Mouse (Mus musculus) MEL (cell line): ENCODE data around the gene Ppbp. TPM values are rescaled to one million over a fixed set of nuclear protein-coding genes. Genes with fewer than 3 reads are reported as not detected.

ENCODE experiments used
- DNase-seq: peaks from one replicate; pipeline ENCODE4 v3.0.0; 2011; ENCODE audit warnings: low read depth, low spot score
- H3K27ac ChIP-seq: 2 replicates; pipeline ENCODE4 v1.5.1; 2012; ENCODE audit warnings: low read depth, mild to moderate bottlenecking, control low read depth, low read length, moderate library complexity; ENCODE audit not compliant: control insufficient read depth
- H3K27me3 ChIP-seq, 2 experiments: fragments of 150-350 bp in 1 of 2; sonication (generic) in 1 of 2; 2 replicates each; pipeline ENCODE4 v1.6.1; 2012; ENCODE audit warnings: low read length in 2 of 2, mild to moderate bottlenecking in 2 of 2, improper control_type of control experiment in 1 of 2, moderate library complexity in 1 of 2; ENCODE audit not compliant: insufficient read depth in 2 of 2, control insufficient read depth in 1 of 2
- H3K36me3 ChIP-seq, 2 experiments: 2 replicates each; pipeline ENCODE4 v1.6.1; 2012 to 2014; ENCODE audit warnings: low read length in 2 of 2, improper control_type of control experiment in 1 of 2, inconsistent platforms in 1 of 2, mild to moderate bottlenecking in 1 of 2; ENCODE audit not compliant: insufficient read depth in 2 of 2, control insufficient read depth in 1 of 2
- H3K4me1 ChIP-seq, 2 experiments: fragments of 150-350 bp in 1 of 2; sonication (generic) in 1 of 2; 2 replicates each; pipeline ENCODE4 v1.6.1; 2012; ENCODE audit warnings: low read length in 2 of 2, improper control_type of control experiment in 1 of 2, mild to moderate bottlenecking in 1 of 2; ENCODE audit not compliant: insufficient read depth in 2 of 2, control insufficient read depth in 1 of 2
- H3K4me3 ChIP-seq, 2 experiments: fragments of 150-350 bp in 1 of 2; sonication (generic) in 1 of 2; 2 replicates each; pipeline ENCODE4 v1.5.1; 2012; ENCODE audit warnings: low read depth in 2 of 2, low read length in 2 of 2, mild to moderate bottlenecking in 2 of 2, moderate library complexity in 2 of 2, control low read depth in 1 of 2, improper control_type of control experiment in 1 of 2; ENCODE audit not compliant: control insufficient read depth in 1 of 2, insufficient read depth in 1 of 2
- H3K79me2 ChIP-seq: 2 replicates; pipeline ENCODE4 v1.6.1; 2012; ENCODE audit warnings: mild to moderate bottlenecking, low read length, moderate library complexity; ENCODE audit not compliant: control insufficient read depth, poor library complexity, insufficient read depth
- H3K9ac ChIP-seq: 2 replicates; pipeline ENCODE4 v1.6.1; 2012; ENCODE audit warnings: low read depth, mild to moderate bottlenecking, control low read depth, low read length, moderate library complexity; ENCODE audit not compliant: control insufficient read depth, poor library complexity, severe bottlenecking
- H3K9me3 ChIP-seq: fragments of 150-350 bp; sonication (generic); replicated peaks from 2 replicates; pipeline ENCODE4 v1.6.1; 2012; ENCODE audit warnings: mild to moderate bottlenecking, low read length, improper control_type of control experiment, moderate library complexity; ENCODE audit not compliant: insufficient read depth
- BHLHE40 ChIP-seq: IDR thresholded peaks from 2 replicates; pipeline ENCODE4 v1.6.1; 2012; ENCODE audit warnings: low read depth, mild to moderate bottlenecking, inconsistent platforms, low read length, improper control_type of control experiment, borderline replicate concordance
- CHD1 ChIP-seq: IDR thresholded peaks from 2 replicates; pipeline ENCODE4 v1.6.1; 2012; ENCODE audit warnings: low read depth, mild to moderate bottlenecking, inconsistent platforms, low read length, improper control_type of control experiment
- CHD2 ChIP-seq: IDR thresholded peaks from 2 replicates; pipeline ENCODE4 v1.6.1; 2011; ENCODE audit warnings: low read length, improper control_type of control experiment
- CTCF ChIP-seq, 3 experiments: IDR thresholded peaks in 2 of 3; conservative IDR thresholded peaks in 1 of 3; 2 replicates each; pipeline ENCODE4 v1.5.1; 2011 to 2012; ENCODE audit warnings: low read length in 3 of 3, low read depth in 2 of 3, mild to moderate bottlenecking in 2 of 3, improper control_type of control experiment in 1 of 3, inconsistent platforms in 1 of 3, mixed read lengths in 1 of 3, moderate library complexity in 1 of 3; ENCODE audit not compliant: control insufficient read depth in 1 of 3, insufficient read depth in 1 of 3, poor library complexity in 1 of 3, severe bottlenecking in 1 of 3
- E2F4 ChIP-seq: IDR thresholded peaks from 2 replicates; pipeline ENCODE4 v1.6.1; 2011; ENCODE audit warnings: low read depth, low read length, improper control_type of control experiment, borderline replicate concordance
- ETS1 ChIP-seq: IDR thresholded peaks from 2 replicates; pipeline ENCODE4 v1.6.1; 2012; ENCODE audit warnings: low read depth, mild to moderate bottlenecking, inconsistent platforms, low read length, improper control_type of control experiment, moderate library complexity
- GATA1 ChIP-seq: IDR thresholded peaks from 2 replicates; pipeline ENCODE4 v1.6.1; 2011; ENCODE audit warnings: low read depth, low read length, improper control_type of control experiment
- MAFK ChIP-seq: IDR thresholded peaks from 2 replicates; pipeline ENCODE4 v1.6.1; 2011; ENCODE audit warnings: low read depth, mild to moderate bottlenecking, low read length, improper control_type of control experiment, borderline replicate concordance
- MAX ChIP-seq: IDR thresholded peaks from 2 replicates; pipeline ENCODE4 v1.6.1; 2011; ENCODE audit warnings: low read length, improper control_type of control experiment
- MAZ ChIP-seq: IDR thresholded peaks from 2 replicates; pipeline ENCODE4 v1.6.1; 2012; ENCODE audit warnings: low read depth, mild to moderate bottlenecking, inconsistent platforms, low read length, improper control_type of control experiment
- MEF2A ChIP-seq: IDR thresholded peaks from 2 replicates; pipeline ENCODE4 v1.6.1; 2014; ENCODE audit warnings: low read depth, mild to moderate bottlenecking, inconsistent platforms, low read length, improper control_type of control experiment; ENCODE audit not compliant: poor library complexity, insufficient replicate concordance, severe bottlenecking; ENCODE audit errors: extremely low read depth
- MYB ChIP-seq: IDR thresholded peaks from 2 replicates; pipeline ENCODE4 v1.6.1; 2011; ENCODE audit warnings: mild to moderate bottlenecking, low read depth, low read length, improper control_type of control experiment
- MYC ChIP-seq: IDR thresholded peaks from 2 replicates; pipeline ENCODE4 v1.6.1; 2011; ENCODE audit warnings: low read depth, mild to moderate bottlenecking, low read length, improper control_type of control experiment, moderate library complexity
- NELFE ChIP-seq: IDR thresholded peaks from 2 replicates; pipeline ENCODE4 v1.6.1; 2011; ENCODE audit warnings: low read depth, low read length, improper control_type of control experiment
- NRF1 ChIP-seq: IDR thresholded peaks from 2 replicates; pipeline ENCODE4 v1.6.1; 2014; ENCODE audit warnings: low read depth, mild to moderate bottlenecking, inconsistent platforms, low read length, improper control_type of control experiment, moderate library complexity; ENCODE audit not compliant: poor library complexity, insufficient read depth, severe bottlenecking
- POLR2A ChIP-seq, 2 experiments: IDR thresholded peaks; 2 replicates each; pipeline ENCODE4 v1.6.1; 2011 to 2012; ENCODE audit warnings: low read length in 2 of 2, mild to moderate bottlenecking in 2 of 2, control low read depth in 1 of 2, improper control_type of control experiment in 1 of 2, low read depth in 1 of 2, moderate library complexity in 1 of 2; ENCODE audit not compliant: control insufficient read depth in 1 of 2, insufficient read depth in 1 of 2, poor library complexity in 1 of 2
- POLR2AphosphoS2 ChIP-seq: IDR thresholded peaks from 2 replicates; pipeline ENCODE4 v1.6.1; 2011; ENCODE audit warnings: low read length, improper control_type of control experiment
- POLR2AphosphoS5 ChIP-seq: IDR thresholded peaks from 2 replicates; pipeline ENCODE4 v1.6.1; 2012; ENCODE audit warnings: low read depth, borderline replicate concordance, mild to moderate bottlenecking, inconsistent platforms, low read length, moderate library complexity, mixed read lengths
- RAD21 ChIP-seq: IDR thresholded peaks from 2 replicates; pipeline ENCODE4 v1.6.1; 2011; ENCODE audit warnings: mild to moderate bottlenecking, low read depth, low read length, improper control_type of control experiment
- RCOR1 ChIP-seq: IDR thresholded peaks from 2 replicates; pipeline ENCODE4 v1.6.1; 2012; ENCODE audit warnings: low read depth, mild to moderate bottlenecking, inconsistent platforms, low read length, improper control_type of control experiment
- TAL1 ChIP-seq: IDR thresholded peaks from 2 replicates; pipeline ENCODE4 v1.6.1; 2012; ENCODE audit warnings: mild to moderate bottlenecking, inconsistent platforms, low read length, moderate library complexity, mixed read lengths
- TBP ChIP-seq: IDR thresholded peaks from 2 replicates; pipeline ENCODE4 v1.8.0; 2011; ENCODE audit warnings: low read depth, low read length, improper control_type of control experiment
- TCF12 ChIP-seq: IDR thresholded peaks from 2 replicates; pipeline ENCODE4 v1.6.1; 2014; ENCODE audit warnings: low read depth, mild to moderate bottlenecking, inconsistent platforms, low read length, improper control_type of control experiment, moderate library complexity
- USF1 ChIP-seq: IDR thresholded peaks from 2 replicates; pipeline ENCODE4 v1.6.1; 2014; ENCODE audit warnings: low read depth, mild to moderate bottlenecking, inconsistent platforms, low read length, improper control_type of control experiment, moderate library complexity
- ZC3H11A ChIP-seq: IDR thresholded peaks from 2 replicates; pipeline ENCODE4 v1.6.1; 2012; ENCODE audit warnings: low read depth, mild to moderate bottlenecking, inconsistent platforms, low read length, improper control_type of control experiment
- ZKSCAN1 ChIP-seq: IDR thresholded peaks from 2 replicates; pipeline ENCODE4 v1.6.1; 2012; ENCODE audit warnings: low read depth, mild to moderate bottlenecking, inconsistent platforms, low read length, improper control_type of control experiment, moderate library complexity
- ZMIZ1 ChIP-seq: IDR thresholded peaks from 2 replicates; pipeline ENCODE4 v1.6.1; 2012; ENCODE audit warnings: low read depth, mild to moderate bottlenecking, inconsistent platforms, low read length, improper control_type of control experiment, moderate library complexity
- ZNF384 ChIP-seq: IDR thresholded peaks from 2 replicates; pipeline ENCODE4 v1.6.1; 2012; ENCODE audit warnings: low read depth, mild to moderate bottlenecking, inconsistent platforms, low read length, improper control_type of control experiment
- polyA plus RNA-seq, 2 experiments: library from polyadenylated mRNA; stranded (reverse) in 1 of 2; unstranded in 1 of 2; fragments of >175 nt in 1 of 2; fragments of >200 nt in 1 of 2; gene quantifications; 2 replicates each; pipeline versions ENCODE4 v1.2.1 to v1.2.4; 2012; ENCODE audit warnings: low replicate concordance in 2 of 2, low read depth in 1 of 2; ENCODE audit not compliant: insufficient read length in 2 of 2, insufficient read depth in 1 of 2, missing spikeins in 1 of 2
- total RNA-seq: library from RNA; depleted of rRNA; stranded (reverse); fragments of 300-350 nt; gene quantifications from 2 replicates; pipeline ENCODE4 v1.2.3, GENCODE M21; 2012

The Ppbp gene
- total and polyA plus RNA-seq, 3 experiments, result 0.12 TPM; not detected in 2

DNA sequence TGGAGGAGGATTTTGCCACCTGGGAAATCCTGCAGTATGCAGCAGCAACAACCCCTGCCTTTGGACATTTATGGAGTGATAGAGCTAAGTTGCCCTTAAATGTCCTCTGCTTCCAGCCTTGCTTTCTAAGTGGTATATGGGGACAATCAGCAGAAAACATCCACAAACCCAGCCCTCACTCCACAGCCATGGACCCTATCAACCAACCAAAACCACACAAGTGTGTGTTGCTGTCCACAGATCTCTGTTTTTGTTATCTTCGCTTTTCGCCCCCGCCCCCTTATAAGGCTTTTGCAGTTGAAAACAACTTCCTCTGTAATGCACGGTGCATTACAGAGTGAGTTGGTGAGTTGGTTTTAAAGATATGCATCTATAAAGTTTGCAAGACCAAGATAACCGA, 7.2 kb downstream of the Ppbp start (continued):
- TF ChIP-seq MAFK (peak; percentile 79; the same call in 1 of the 2 replicates), CHD2 (0 out of 2 replicates have a peak, but pooled peaks have one; percentile 12)

DNA sequence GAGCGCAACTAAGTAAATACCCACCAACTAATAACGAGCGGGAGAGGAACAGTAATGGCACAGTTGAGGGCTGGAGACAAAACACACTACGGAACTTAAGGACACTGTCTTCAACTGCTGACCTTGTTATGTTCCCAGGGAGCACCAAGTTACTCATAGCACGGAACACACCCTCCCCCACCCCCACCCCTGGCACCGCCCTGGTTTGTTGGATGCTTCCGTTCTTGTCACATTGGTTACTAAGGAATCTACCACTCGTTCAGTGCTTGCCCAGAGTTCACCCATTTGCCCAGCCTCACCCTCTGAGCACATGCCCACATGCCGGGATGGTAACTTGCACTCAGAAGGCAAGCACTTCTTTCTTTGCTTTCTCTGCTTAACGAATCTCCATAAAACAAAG, 9.3 kb downstream of the Ppbp start:
- Histone ChIP-seq H3K9ac (no peak overlapping the region), H3K9me3 (no peaks in the 10 kb centered on the region), H3K27ac (no peak overlapping the region)
- no peak for TF ChIP-seq GATA1
- TF ChIP-seq RAD21, result no peak
- TF ChIP-seq MYB, result no peak
- TF ChIP-seq POLR2A (IDR thresholded peaks at IDR 0.05; ENCODE audit: control insufficient read depth in 1 of 2, insufficient read depth in 1 of 2, low read depth in 1 of 2, low read length in 2 of 2, poor library complexity in 1 of 2), result no peak
- no peak for TF ChIP-seq ETS1
- TF ChIP-seq POLR2AphosphoS2, result no peak
- TF ChIP-seq MAZ, result no peak
- TF ChIP-seq TCF12, result no peak
- TF ChIP-seq TAL1, result no peak
- TF ChIP-seq NELFE, result no peak
- no peak for TF ChIP-seq CHD1
- no peak for TF ChIP-seq MAX
- TF ChIP-seq ZKSCAN1, result no peak
- no peak for TF ChIP-seq RCOR1
- no peak for TF ChIP-seq POLR2AphosphoS5
- TF ChIP-seq MEF2A, result no peak
- TF ChIP-seq NRF1, result no peak
- TF ChIP-seq ZNF384, result no peak
- TF ChIP-seq, all 39 proteins: peak for 0
- no peak for DNase-seq
- peaks cover 10 to 27% of the 10 kb centered on the region in 2 experiments for H3K4me1 ChIP-seq
- H3K79me2 ChIP-seq, result peaks cover 1% of the 10 kb centered on the region; the same call in 1 of the 2 replicates
- H3K36me3 ChIP-seq, result peaks cover 0 to 27% of the 10 kb centered on the region in 2 experiments; a peak in 2 of 4 replicates
- H3K27me3 ChIP-seq, result no peaks in the 10 kb centered on the region
- no peak overlapping the region for H3K4me3 ChIP-seq

GRCm38 (mm10) chr5:90778856-90779255, 10.5 kb downstream of the Ppbp start:
- Histone ChIP-seq H3K9me3 (no peaks in the 10 kb centered on the region), H3K36me3 (peaks cover 0 to 23% of the 10 kb centered on the region in 2 experiments; a peak in 2 of 4 replicates), H3K27me3 (no peaks in the 10 kb centered on the region), H3K4me3 (no peak overlapping the region), H3K79me2 (no peaks in the 10 kb centered on the region), H3K27ac (no peak overlapping the region), H3K9ac (no peak overlapping the region), H3K4me1 (peaks cover 10 to 22% of the 10 kb centered on the region in 2 experiments)
- no peak for DNase-seq
- TF ChIP-seq NRF1 (no peak), TCF12 (no peak), MEF2A (no peak), CTCF (IDR thresholded peaks at IDR 0.05 in 2 of 3, conservative IDR thresholded peaks at IDR 0.05 in 1 of 3; ENCODE audit: control insufficient read depth in 1 of 3, insufficient read depth in 1 of 3, low read depth in 2 of 3, low read length in 3 of 3, poor library complexity in 1 of 3, severe bottlenecking in 1 of 3) (no peak), ZKSCAN1 (no peak), POLR2AphosphoS2 (no peak), ZMIZ1 (no peak), TAL1 (no peak), USF1 (no peak), NELFE (no peak), ZC3H11A (no peak), RAD21 (no peak), MAX (no peak), CHD2 (no peak), BHLHE40 (no peak), TBP (no peak), E2F4 (no peak), POLR2A (IDR thresholded peaks at IDR 0.05; ENCODE audit: control insufficient read depth in 1 of 2, insufficient read depth in 1 of 2, low read depth in 1 of 2, low read length in 2 of 2, poor library complexity in 1 of 2) (no peak), ZNF384 (no peak), MYC (no peak)
